Comparison of ENCODE assay signal across 8 mouse cellular contexts in the genomic region with DNA sequence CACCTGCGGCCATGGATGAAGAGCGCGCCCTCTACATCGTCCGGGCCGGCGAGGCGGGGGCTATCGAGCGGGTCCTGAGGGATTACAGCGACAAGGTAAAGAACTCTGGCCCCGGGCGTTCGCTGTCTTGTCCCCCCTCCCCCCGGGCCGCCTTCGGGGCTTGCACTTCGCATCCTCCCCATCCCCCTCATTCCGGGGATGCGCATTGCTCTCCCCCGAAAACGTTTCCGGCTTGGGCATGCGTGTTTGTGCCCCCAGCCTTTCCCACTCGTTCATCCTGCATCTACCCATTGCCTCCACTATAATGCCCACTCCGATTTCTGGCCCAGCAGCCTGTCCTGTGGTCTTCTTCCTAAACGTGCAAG. TPM values are rescaled to one million over a fixed set of nuclear protein-coding genes. Genes with fewer than 3 reads are reported as not detected.
A peak's percentile ranks its signal among the peaks of the same experiment; 100 is the strongest.
DNase-seq lines count a peak whose midpoint lies in the region; ATAC-seq and TF ChIP-seq lines count a peak whose summit lies in the region.

No protein-coding gene starts in this region.

- H3K9ac ChIP-seq in forebrain, embryonic 14.5 days (ENCODE audit: low read length) = peak overlapping the region; percentile 89
- peak overlapping the region; percentile 88 for H3K9ac ChIP-seq in liver, embryonic 12.5 days
- peak overlapping the region; percentile 79 for H3K9ac ChIP-seq in stomach, postnatal 0 days (ENCODE audit: low read length)

- WGBS in forebrain, embryonic 14.5 days = under 1% methylated on average over 20 of the region's 27 CpGs
- WGBS in liver, embryonic 12.5 days (ENCODE audit: insufficient replicate concordance) = under 1% methylated on average over 27 of the region's 27 CpGs
- 0% methylated on average over 18 of the region's 27 CpGs for WGBS in stomach, postnatal 0 days

- peak overlapping the region; percentile 97 for H3K27ac ChIP-seq in forebrain, embryonic 14.5 days (ENCODE audit: low read depth, low read length)
- peak overlapping the region; percentile 87 for H3K27ac ChIP-seq in liver, embryonic 12.5 days
- H3K27ac ChIP-seq in stomach, postnatal 0 days (replicated peaks) = peak overlapping the region; percentile 95

- peak overlapping the region; percentile 85 for H3K4me2 ChIP-seq in forebrain, embryonic 14.5 days (ENCODE audit: low read length)
- H3K4me2 ChIP-seq in liver, embryonic 12.5 days = peak overlapping the region; percentile 94
- peak overlapping the region; percentile 75 for H3K4me2 ChIP-seq in stomach, postnatal 0 days (replicated peaks; ENCODE audit: low read depth)

- DNase-seq in embryo, embryonic 11.5 days (ENCODE audit: low read depth, low spot score) = peak; percentile 14
- DNase-seq in embryo, embryonic 9.5 days (ENCODE audit: extremely low spot score) = no peak
- peak; percentile 71 for DNase-seq in forebrain, embryonic 14.5 days (ENCODE audit: low spot score)
- no peak for DNase-seq in stomach, postnatal 0 days (ENCODE audit: low spot score)
- DNase-seq in urinary bladder, postnatal 14 days (ENCODE audit: low spot score) = no peak

- H3K9me3 ChIP-seq in megakaryocyte, embryonic 14.5 days = no peaks in the 10 kb centered on the region
- H3K9me3 ChIP-seq in forebrain, embryonic 14.5 days (replicated peaks; ENCODE audit: control insufficient read depth, low read length) = no peaks in the 10 kb centered on the region
- H3K9me3 ChIP-seq in liver, embryonic 12.5 days (replicated peaks) = no peaks in the 10 kb centered on the region
- no peaks in the 10 kb centered on the region for H3K9me3 ChIP-seq in stomach, postnatal 0 days (ENCODE audit: control insufficient read depth, low read length)

- peak overlapping the region; percentile 99 for H3K4me3 ChIP-seq in megakaryocyte, embryonic 14.5 days (replicated peaks)
- peak overlapping the region; percentile 80 for H3K4me3 ChIP-seq in forebrain, embryonic 14.5 days (ENCODE audit: low read depth, low read length)
- H3K4me3 ChIP-seq in liver, embryonic 12.5 days = peak overlapping the region; percentile 88
- peak overlapping the region; percentile 69 for H3K4me3 ChIP-seq in stomach, postnatal 0 days (ENCODE audit: low read depth, low read length)

- ATAC-seq in megakaryocyte, adult 5-6 weeks (ENCODE audit: poor library complexity, severe bottlenecking) = no peak
- ATAC-seq in forebrain, embryonic 14.5 days = peak; percentile 43
- no peak for ATAC-seq in liver, embryonic 12.5 days
- ATAC-seq in stomach, postnatal 0 days (ENCODE audit: low FRiP score, low TSS enrichment) = no peak; the same call in 1 of the 2 replicates

- H3K36me3 ChIP-seq in megakaryocyte, embryonic 14.5 days (replicated peaks; ENCODE audit: low read length) = peaks cover 23% of the 10 kb centered on the region
- H3K36me3 ChIP-seq in forebrain, embryonic 14.5 days (ENCODE audit: control insufficient read depth, insufficient read depth, low read length) = no peaks in the 10 kb centered on the region
- peaks cover 4% of the 10 kb centered on the region; the same call in 1 of the 2 replicates for H3K36me3 ChIP-seq in liver, embryonic 12.5 days
- no peaks in the 10 kb centered on the region for H3K36me3 ChIP-seq in stomach, postnatal 0 days (ENCODE audit: control insufficient read depth, insufficient read depth, low read length)

- peaks cover 55% of the 10 kb centered on the region for H3K4me1 ChIP-seq in megakaryocyte, embryonic 14.5 days
- peaks cover 9% of the 10 kb centered on the region; the same call in 1 of the 2 replicates for H3K4me1 ChIP-seq in forebrain, embryonic 14.5 days (ENCODE audit: control insufficient read depth, insufficient read depth, low read length)
- H3K4me1 ChIP-seq in liver, embryonic 12.5 days = peaks cover 28% of the 10 kb centered on the region
- no peaks in the 10 kb centered on the region for H3K4me1 ChIP-seq in stomach, postnatal 0 days (replicated peaks; ENCODE audit: control insufficient read depth, insufficient read depth)

- no peak for TF ChIP-seq CTCF in stomach, postnatal 0 days (IDR thresholded peaks at IDR 0.05; ENCODE audit: low read depth)

- no peak for TF ChIP-seq EP300 in stomach, postnatal 0 days (optimal IDR thresholded peaks at IDR 0.05)

- no peaks in the 10 kb centered on the region for H3K27me3 ChIP-seq in megakaryocyte, embryonic 14.5 days (replicated peaks)
- H3K27me3 ChIP-seq in forebrain, embryonic 14.5 days (replicated peaks; ENCODE audit: control insufficient read depth, insufficient read depth, low read length) = no peaks in the 10 kb centered on the region
- H3K27me3 ChIP-seq in liver, embryonic 12.5 days (replicated peaks) = no peaks in the 10 kb centered on the region
- no peaks in the 10 kb centered on the region for H3K27me3 ChIP-seq in stomach, postnatal 0 days (ENCODE audit: control insufficient read depth, insufficient read depth, low read length)

RNA-seq across cellular contexts. Expression of a gene that starts 0.3 kb away (rescaled TPM):
- 2.3 and 2.9 TPM in 2 replicates for polyA plus RNA-seq in megakaryocyte, embryonic 14.5 days (2012; ENCODE audit: insufficient read depth, low replicate concordance)
- total RNA-seq in megakaryocyte, adult 5-6 weeks (2015) = 13.1 and 13.8 TPM in 2 replicates
- total RNA-seq in megakaryocyte, adult 5-6 weeks (2017) = 13.4 and 16.6 TPM in 2 replicates
- polyA plus RNA-seq in forebrain, embryonic 14.5 days (2014; fragmentation: Nextera tagmentation; extraction: Ambion mirVana) = 31.2 and 36.8 TPM in 2 replicates
- polyA plus RNA-seq in liver, embryonic 12.5 days (2016; fragmentation: Nextera tagmentation; extraction: Ambion mirVana) = 6.6 and 6.9 TPM in 2 replicates
- polyA plus RNA-seq in stomach, postnatal 0 days (2015; fragmentation: Nextera tagmentation; extraction: Ambion mirVana) = 7.3 and 7.4 TPM in 2 replicates

Comparison
In these comparisons a context has a peak if more than half of its experiments do, and no peak if none do; other contexts are left out.
1. DNase-seq: peak in embryo, embryonic 11.5 days (single experiment) and forebrain, embryonic 14.5 days (single experiment); none in embryo, embryonic 9.5 days (single experiment), stomach, postnatal 0 days (single experiment) and urinary bladder, postnatal 14 days (single experiment).
2. Peak in every context shown above with its lines, with median percentiles within 50 percentile points of each other: H3K4me3 ChIP-seq, H3K27ac ChIP-seq, H3K4me2 ChIP-seq and H3K9ac ChIP-seq.